Mouse (Mus musculus) liver, embryonic 16.5 days (tissue): ENCODE results near the gene Gtf2e1. TPM values are rescaled to one million over a fixed set of nuclear protein-coding genes. Genes with fewer than 3 reads are reported as not detected.

Experiments used
- ATAC-seq: fragments of 200-750 bp; cut with Nextera tagmentation; 2 replicates; pipeline ENCODE4 v1.8.0; 2017; ENCODE audit warnings: low read depth, mild to moderate bottlenecking, moderate number of reproducible peaks, moderate library complexity
- H3K27ac ChIP-seq: fragments of 300-500 bp; sonication (generic); 2 replicates; pipeline ENCODE4 v1.5.1; 2014; ENCODE audit warnings: mild to moderate bottlenecking, low read length
- H3K27me3 ChIP-seq: fragments of 300-500 bp; sonication (generic); 2 replicates; pipeline ENCODE4 v1.6.1; 2014; ENCODE audit warnings: low read depth, low read length, mixed read lengths; ENCODE audit not compliant: control insufficient read depth, insufficient read depth
- H3K36me3 ChIP-seq: fragments of 300-500 bp; sonication (generic); 2 replicates; pipeline ENCODE4 v1.6.1; 2014; ENCODE audit warnings: mild to moderate bottlenecking; ENCODE audit not compliant: control insufficient read depth, insufficient read depth
- H3K4me1 ChIP-seq: fragments of 300-500 bp; sonication (generic); 2 replicates; pipeline ENCODE4 v1.6.1; 2014; ENCODE audit warnings: low read depth, low read length, mixed read lengths; ENCODE audit not compliant: control insufficient read depth
- H3K4me2 ChIP-seq: fragments of 300-500 bp; sonication (generic); 2 replicates; pipeline ENCODE4 v1.6.1; 2014; ENCODE audit warnings: low read depth, low read length, mixed read lengths
- H3K4me3 ChIP-seq: fragments of 300-500 bp; sonication (generic); 2 replicates; pipeline ENCODE4 v1.5.1; 2014; ENCODE audit warnings: low read depth, mild to moderate bottlenecking, low read length
- H3K9ac ChIP-seq: fragments of 300-500 bp; sonication (generic); 2 replicates; pipeline ENCODE4 v1.6.1; 2014; ENCODE audit warnings: low read depth, low read length
- H3K9me3 ChIP-seq: fragments of 300-500 bp; sonication (generic); replicated peaks from 2 replicates; pipeline ENCODE4 v1.6.1; 2016; ENCODE audit warnings: low read length; ENCODE audit not compliant: control insufficient read depth
- WGBS: fragments of 180-500 bp; shearing (Covaris S2); extraction: QIAGEN DNeasy Blood & Tissue Kit; methylation state at CpG from one replicate; pipeline ENCODE4 v1.1.7; 2014; ENCODE audit not compliant: insufficient replicate concordance; 5-methylcytosine and 5-hydroxymethylcytosine counted together
- polyA plus RNA-seq: library from polyadenylated mRNA; unstranded; fragments of >200 nt; fragmentation: Nextera tagmentation; extraction: Ambion mirVana; gene quantifications from 2 replicates; pipeline ENCODE4 v1.2.1, GENCODE M21; 2015

Gene Gtf2e1
- polyA plus RNA-seq = 6.6 and 6.9 TPM in 2 replicates

- peaks cover 14% of the 10 kb centered on the region for H3K4me1 ChIP-seq
- peak within 1 kb of the TSS; percentile 97 for H3K4me2 ChIP-seq
- peak within 1 kb of the TSS; percentile 88 for H3K9ac ChIP-seq
- no peaks in the 10 kb centered on the region for H3K9me3 ChIP-seq
- H3K27ac ChIP-seq = peak within 1 kb of the TSS; percentile 75
- no peaks in the 10 kb centered on the region for H3K27me3 ChIP-seq
- peak within 1 kb of the TSS; percentile 88 for H3K4me3 ChIP-seq
- H3K36me3 ChIP-seq = no peaks in the 10 kb centered on the region
- 1% methylated on average over 41 of the region's 41 CpGs for WGBS
- peak; percentile 99 for ATAC-seq
Observed at GRCm38 (mm10) chr16:37539611-37540580, at the start of gene Gtf2e1, which contains the start of gene Rabl3. Gtf2e1 (minus strand) TSS chr16:37539789. Rabl3 (plus strand) TSS chr16:37539885.

- Histone ChIP-seq H3K36me3 (no peaks in the 10 kb centered on the region), H3K4me1 (no peaks in the 10 kb centered on the region), H3K27me3 (no peaks in the 10 kb centered on the region), H3K9ac (no peak overlapping the region), H3K4me2 (peak overlapping the region; percentile 38), H3K9me3 (no peaks in the 10 kb centered on the region), H3K4me3 (no peak overlapping the region), H3K27ac (0 out of 2 replicates have a peak overlapping the region, but pooled peaks have one; percentile 17)
- no peak for ATAC-seq
- WGBS = 53% methylated on average over 8 of the region's 8 CpGs
Observed at GRCm38 (mm10) chr16:37585129-37585563, 45.6 kb upstream of the Gtf2e1 start.

- peak overlapping the region; percentile 84 for H3K27ac ChIP-seq
- H3K27me3 ChIP-seq = no peaks in the 10 kb centered on the region
- 6% methylated on average over 25 of the region's 25 CpGs for WGBS
- peak overlapping the region; percentile 30 for H3K4me3 ChIP-seq
- H3K4me1 ChIP-seq = no peaks in the 10 kb centered on the region; the same call in 1 of the 2 replicates
- ATAC-seq = peak; percentile 76
- H3K36me3 ChIP-seq = no peaks in the 10 kb centered on the region
- H3K4me2 ChIP-seq = peak overlapping the region; percentile 38
- H3K9me3 ChIP-seq = no peaks in the 10 kb centered on the region
- H3K9ac ChIP-seq = peak overlapping the region; percentile 5; the same call in 1 of the 2 replicates
Observed at GRCm38 (mm10) chr16:37584218-37585035, 44.8 kb upstream of the Gtf2e1 start.

GRCm38 (mm10) chr16:37583801-37584200 lies 44.2 kb upstream of the Gtf2e1 start:
- Histone ChIP-seq H3K9ac (no peak overlapping the region; the same call in 1 of the 2 replicates), H3K27me3 (no peaks in the 10 kb centered on the region)
- ATAC-seq = no peak

GRCm38 (mm10) chr16:37583306-37583705 lies 43.7 kb upstream of the Gtf2e1 start:
- Histone ChIP-seq H3K36me3 (no peaks in the 10 kb centered on the region), H3K4me3 (no peak overlapping the region), H3K9me3 (no peaks in the 10 kb centered on the region), H3K4me1 (no peaks in the 10 kb centered on the region; the same call in 1 of the 2 replicates), H3K4me2 (no peak overlapping the region), H3K27ac (peak overlapping the region; percentile 41; the same call in 1 of the 2 replicates), H3K9ac (no peak overlapping the region), H3K27me3 (no peaks in the 10 kb centered on the region)
- ATAC-seq = no peak
- WGBS = 71% methylated on average over 3 of the region's 3 CpGs

More at GRCm38 (mm10) chr16:37583801-37584200, 44.2 kb upstream of the Gtf2e1 start:
- Histone ChIP-seq H3K4me1 (no peaks in the 10 kb centered on the region; the same call in 1 of the 2 replicates), H3K4me2 (peak overlapping the region; percentile 38), H3K4me3 (peak overlapping the region; percentile 30; the same call in 1 of the 2 replicates), H3K27ac (peak overlapping the region; percentile 84), H3K9me3 (no peaks in the 10 kb centered on the region), H3K36me3 (no peaks in the 10 kb centered on the region)
- WGBS = 41% methylated on average over 6 of the region's 6 CpGs

GRCm38 (mm10) chr16:37581901-37582300 lies 42.3 kb upstream of the Gtf2e1 start:
- Histone ChIP-seq H3K9me3 (no peaks in the 10 kb centered on the region), H3K9ac (no peak overlapping the region), H3K4me1 (no peaks in the 10 kb centered on the region; the same call in 1 of the 2 replicates), H3K27ac (no peak overlapping the region), H3K36me3 (no peaks in the 10 kb centered on the region), H3K4me3 (peak overlapping the region; percentile 46), H3K4me2 (peak overlapping the region; percentile 38), H3K27me3 (no peaks in the 10 kb centered on the region)
- 59% methylated on average over 3 of the region's 3 CpGs for WGBS
- ATAC-seq = no peak

- Histone ChIP-seq H3K4me1 (no peaks in the 10 kb centered on the region; the same call in 1 of the 2 replicates), H3K36me3 (no peaks in the 10 kb centered on the region), H3K27ac (peak overlapping the region; percentile 62), H3K4me2 (peak overlapping the region; percentile 38), H3K9ac (peak overlapping the region; percentile 20; the same call in 1 of the 2 replicates), H3K4me3 (peak overlapping the region; percentile 46), H3K27me3 (no peaks in the 10 kb centered on the region), H3K9me3 (no peaks in the 10 kb centered on the region)
- ATAC-seq = no peak; the same call in 1 of the 2 replicates
- 48% methylated on average over 4 of the region's 4 CpGs for WGBS
Observed at GRCm38 (mm10) chr16:37580651-37581050, 41.1 kb upstream of the Gtf2e1 start.

- H3K27ac ChIP-seq = peak within 1 kb of the TSS; percentile 74
- peak within 1 kb of the TSS; percentile 20; the same call in 1 of the 2 replicates for H3K9ac ChIP-seq
- H3K4me2 ChIP-seq = peak within 1 kb of the TSS; percentile 38
- peak within 1 kb of the TSS; percentile 46 for H3K4me3 ChIP-seq
- H3K36me3 ChIP-seq = no peaks in the 10 kb centered on the region
- H3K9me3 ChIP-seq = no peaks in the 10 kb centered on the region
- H3K27me3 ChIP-seq = no peaks in the 10 kb centered on the region
- peak; percentile 71 for ATAC-seq
- WGBS = 31% methylated on average over 4 of the region's 4 CpGs
- no peaks in the 10 kb centered on the region; the same call in 1 of the 2 replicates for H3K4me1 ChIP-seq
Observed at GRCm38 (mm10) chr16:37579994-37580393, 40.4 kb upstream of the Gtf2e1 start, which contains the start of gene Hgd. Hgd (plus strand) TSS chr16:37580153.
